Mouse (Mus musculus): ENCODE measurements around the gene Gsdma2. TPM values are rescaled to one million over a fixed set of nuclear protein-coding genes. Genes with fewer than 3 reads are reported as not detected.

Gsdma2 gene
- polyA plus RNA-seq, 1 experiment from 2014 or later = not detected

Other genes with a start within 250 kb of the Gsdma2 start
- 9.2 and 10.7 TPM in 2 replicates for gene Pgap3, start 246.3 kb upstream of the Gsdma2 start, polyA plus RNA-seq (2015; fragmentation: Nextera tagmentation; extraction: Ambion mirVana)
- 7.1 and 7.6 TPM in 2 replicates for gene Erbb2, start 234.3 kb upstream of the Gsdma2 start, polyA plus RNA-seq (2015; fragmentation: Nextera tagmentation; extraction: Ambion mirVana)
- 231 and 239 TPM in 2 replicates for gene Mien1, start 207.8 kb upstream of the Gsdma2 start, polyA plus RNA-seq (2015; fragmentation: Nextera tagmentation; extraction: Ambion mirVana)
- gene Grb7, start 200.4 kb upstream of the Gsdma2 start, polyA plus RNA-seq (2015; fragmentation: Nextera tagmentation; extraction: Ambion mirVana) = 0.21 and 0.24 TPM in 2 replicates
- 0.36 TPM in 1 of 2 replicates, not detected in the other for gene Ikzf3, start 100.7 kb upstream of the Gsdma2 start, polyA plus RNA-seq (2015; fragmentation: Nextera tagmentation; extraction: Ambion mirVana)
- 0.12 TPM in 1 of 2 replicates, not detected in the other for gene Zpbp2, start 95.7 kb upstream of the Gsdma2 start, polyA plus RNA-seq (2015; fragmentation: Nextera tagmentation; extraction: Ambion mirVana)
- gene Ormdl3, start 59.4 kb upstream of the Gsdma2 start, polyA plus RNA-seq (2015; fragmentation: Nextera tagmentation; extraction: Ambion mirVana) = 87.0 and 97.3 TPM in 2 replicates
- gene Lrrc3c, start 48.5 kb upstream of the Gsdma2 start, polyA plus RNA-seq (2015; fragmentation: Nextera tagmentation; extraction: Ambion mirVana) = not detected in 2 replicates
- 0.90 and 1.5 TPM in 2 replicates for gene Gm12355, start 21.1 kb upstream of the Gsdma2 start, polyA plus RNA-seq (2015; fragmentation: Nextera tagmentation; extraction: Ambion mirVana)
- not detected in 2 replicates for gene Gsdma3, start 20.4 kb upstream of the Gsdma2 start, polyA plus RNA-seq (2015; fragmentation: Nextera tagmentation; extraction: Ambion mirVana)
- not detected in 2 replicates for gene Gsdma, start 17.6 kb downstream of the Gsdma2 start, polyA plus RNA-seq (2015; fragmentation: Nextera tagmentation; extraction: Ambion mirVana)
- gene Psmd3, start 35.8 kb downstream of the Gsdma2 start, polyA plus RNA-seq (2015; fragmentation: Nextera tagmentation; extraction: Ambion mirVana) = 174 and 190 TPM in 2 replicates
- gene Csf3, start 54.5 kb downstream of the Gsdma2 start, polyA plus RNA-seq (2015; fragmentation: Nextera tagmentation; extraction: Ambion mirVana) = not detected in 2 replicates
- 83.5 and 90.3 TPM in 2 replicates for gene Med24, start 82.7 kb downstream of the Gsdma2 start, polyA plus RNA-seq (2015; fragmentation: Nextera tagmentation; extraction: Ambion mirVana)
- gene Thra, start 93.9 kb downstream of the Gsdma2 start, polyA plus RNA-seq (2015; fragmentation: Nextera tagmentation; extraction: Ambion mirVana) = 99.6 and 106 TPM in 2 replicates
- 1.2 and 1.9 TPM in 2 replicates for gene Nr1d1, start 128.6 kb downstream of the Gsdma2 start, polyA plus RNA-seq (2015; fragmentation: Nextera tagmentation; extraction: Ambion mirVana)
- 34.2 and 34.5 TPM in 2 replicates for gene Msl1, start 148.8 kb downstream of the Gsdma2 start, polyA plus RNA-seq (2015; fragmentation: Nextera tagmentation; extraction: Ambion mirVana)
- 52.6 and 57.6 TPM in 2 replicates for gene Casc3, start 158.1 kb downstream of the Gsdma2 start, polyA plus RNA-seq (2015; fragmentation: Nextera tagmentation; extraction: Ambion mirVana)
- 4.7 and 5.8 TPM in 2 replicates for gene Rapgefl1, start 190.0 kb downstream of the Gsdma2 start, polyA plus RNA-seq (2015; fragmentation: Nextera tagmentation; extraction: Ambion mirVana)
- 4.9 and 5.2 TPM in 2 replicates for gene Wipf2, start 216.9 kb downstream of the Gsdma2 start, polyA plus RNA-seq (2015; fragmentation: Nextera tagmentation; extraction: Ambion mirVana)